Mouse (Mus musculus) liver, embryonic 14.5 days (tissue): ENCODE data around the gene Diaph2. TPM values are rescaled to one million over a fixed set of nuclear protein-coding genes. Genes with fewer than 3 reads are reported as not detected.

Experiments
- ATAC-seq: fragments of 200-750 bp; cut with Nextera tagmentation; 2 replicates; pipeline ENCODE4 v1.8.0; 2017; ENCODE audit warnings: moderate number of reproducible peaks, mild to moderate bottlenecking, moderate library complexity; ENCODE audit not compliant: insufficient read depth
- DNase-seq, 3 experiments: peaks; one replicate each; pipeline ENCODE4 v3.0.0-alpha.2; 2012 to 2013; ENCODE audit warnings: low read depth in 3 of 3, low spot score in 3 of 3
- H3K27ac ChIP-seq: fragments of 300-500 bp; sonication (generic); 2 replicates; pipeline ENCODE4 v1.5.1; 2014; ENCODE audit warnings: moderate library complexity, mild to moderate bottlenecking, control low read depth, inconsistent platforms
- H3K27me3 ChIP-seq: fragments of 300-500 bp; sonication (generic); 2 replicates; pipeline ENCODE4 v1.6.1; 2014; ENCODE audit warnings: mild to moderate bottlenecking, low read length, moderate library complexity; ENCODE audit not compliant: control insufficient read depth, insufficient read depth
- H3K36me3 ChIP-seq: fragments of 300-500 bp; sonication (generic); replicated peaks from 2 replicates; pipeline ENCODE4 v1.6.1; 2014; ENCODE audit warnings: low read depth; ENCODE audit not compliant: control insufficient read depth, insufficient read depth
- H3K4me1 ChIP-seq, 2 experiments: fragments of 200-500 bp in 1 of 2; fragments of 300-500 bp in 1 of 2; sonication (generic) in 1 of 2; replicated peaks; 2 replicates each; pipeline ENCODE4 v1.6.1; 2012 to 2014; ENCODE audit warnings: antibody characterized with exemption in 1 of 2, inconsistent platforms in 1 of 2, low read length in 1 of 2; ENCODE audit not compliant: control insufficient read depth in 2 of 2, insufficient read depth in 2 of 2
- H3K4me2 ChIP-seq: fragments of 300-500 bp; sonication (generic); 2 replicates; pipeline ENCODE4 v1.6.1; 2014; ENCODE audit warnings: low read depth, mild to moderate bottlenecking, control low read depth, moderate library complexity
- H3K4me3 ChIP-seq, 2 experiments: fragments of 200-500 bp in 1 of 2; fragments of 300-500 bp in 1 of 2; sonication (generic) in 1 of 2; 2 replicates each; pipeline ENCODE4 v1.5.1; 2012 to 2014; ENCODE audit warnings: low read depth in 2 of 2, low read length in 2 of 2, mild to moderate bottlenecking in 2 of 2, control low read depth in 1 of 2, inconsistent platforms in 1 of 2, moderate library complexity in 1 of 2; ENCODE audit not compliant: insufficient read depth in 1 of 2
- H3K9ac ChIP-seq: fragments of 300-500 bp; sonication (generic); replicated peaks from 2 replicates; pipeline ENCODE4 v1.6.1; 2014; ENCODE audit warnings: mild to moderate bottlenecking, control low read depth, moderate library complexity
- H3K9me3 ChIP-seq: fragments of 300-500 bp; sonication (generic); 2 replicates; pipeline ENCODE4 v1.6.1; 2016; ENCODE audit warnings: low read length, mixed read lengths; ENCODE audit not compliant: control insufficient read depth
- CTCF ChIP-seq: IDR thresholded peaks from 2 replicates; pipeline ENCODE4 v1.5.1; 2016; ENCODE audit warnings: antibody characterized with exemption, low read depth, control low read depth
- EP300 ChIP-seq: IDR thresholded peaks from 2 replicates; pipeline ENCODE4 v1.6.1; 2016; ENCODE audit warnings: antibody characterized with exemption, low read depth
- WGBS: fragments of 180-500 bp; shearing (Covaris S2); extraction: QIAGEN DNeasy Blood & Tissue Kit; methylation state at CpG from one replicate; pipeline ENCODE4 v1.1.7; 2014; ENCODE audit not compliant: insufficient replicate concordance; 5-methylcytosine and 5-hydroxymethylcytosine counted together
- polyA plus RNA-seq, 2 experiments: library from polyadenylated mRNA; depleted of rRNA in 1 of 2; stranded (reverse) in 1 of 2; unstranded in 1 of 2; fragments of >200 nt; fragmentation: Nextera tagmentation in 1 of 2; extraction: Ambion mirVana in 1 of 2; gene quantifications; 2 replicates each; pipeline versions ENCODE4 v1.2.1 to v1.2.3; 2012 to 2014

Diaph2 gene
- polyA plus RNA-seq, 2 experiments = 0.68 to 0.88 TPM

DNA sequence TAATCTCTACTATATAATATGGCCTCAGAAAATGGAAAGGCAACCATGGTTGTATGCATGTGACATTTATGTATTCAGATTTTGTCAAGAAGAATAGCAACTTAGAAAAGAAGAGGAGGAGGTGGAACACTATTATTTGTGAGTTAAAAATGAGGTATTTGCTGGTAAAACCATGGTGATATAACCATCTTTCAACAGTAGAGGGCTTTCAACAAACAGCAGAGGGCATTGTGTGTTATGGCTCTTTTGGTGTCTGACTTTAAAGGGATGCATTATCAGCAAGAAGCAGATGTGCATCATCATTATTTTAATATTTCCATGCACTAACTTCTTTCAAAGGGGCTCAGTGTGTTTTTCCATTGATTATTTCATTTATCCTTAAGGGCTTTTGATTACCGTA, 731.3 kb downstream of the Diaph2 start:
- Histone ChIP-seq H3K4me2 (no peak overlapping the region), H3K9me3 (no peaks in the 10 kb centered on the region), H3K27ac (no peak overlapping the region), H3K4me1 (no peaks in the 10 kb centered on the region), H3K36me3 (no peaks in the 10 kb centered on the region), H3K27me3 (no peaks in the 10 kb centered on the region), H3K9ac (no peak overlapping the region), H3K4me3 (no peak overlapping the region)
- DNase-seq (no peak), ATAC-seq (no peak)
- TF ChIP-seq EP300 (no peak), CTCF (no peak)
- 76% methylated on average over 1 of the region's 1 CpGs for WGBS

DNA sequence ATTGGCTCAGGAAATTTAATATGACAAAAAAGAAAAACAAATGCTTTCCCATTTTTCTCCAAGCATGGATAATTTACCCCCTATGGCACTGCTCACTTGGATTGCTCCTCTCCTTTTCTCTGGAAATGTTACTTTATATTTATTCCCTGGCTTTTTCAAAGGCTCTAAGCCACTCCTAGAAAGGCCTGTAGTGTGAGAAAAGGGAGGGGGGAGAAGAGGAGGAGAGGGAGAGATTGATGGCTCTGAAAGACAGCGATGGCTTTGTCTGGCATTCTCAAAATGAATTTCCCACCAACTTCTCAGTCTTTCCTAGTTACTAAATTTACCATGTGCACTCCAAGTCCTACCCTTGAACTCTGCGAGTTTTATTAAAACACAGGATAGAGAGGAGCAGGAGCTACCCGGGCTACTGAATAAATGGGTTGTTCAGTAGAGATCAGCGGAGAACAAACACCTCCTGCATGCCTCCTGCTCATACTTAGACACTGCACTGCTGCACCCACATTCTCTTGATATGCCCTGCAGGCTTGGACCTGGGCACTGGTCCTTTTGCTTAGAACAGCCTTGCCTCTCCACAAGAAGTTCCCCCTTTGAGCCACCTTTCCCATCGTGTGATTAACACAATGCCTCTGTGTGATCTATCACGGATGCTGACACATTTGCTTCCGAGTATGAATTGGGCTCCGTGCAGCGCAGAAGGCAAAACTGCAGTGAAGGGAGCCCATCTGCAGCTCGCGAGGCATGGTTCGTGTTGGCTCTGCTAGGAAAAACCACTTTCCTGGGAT, 753.3 kb downstream of the Diaph2 start:
- DNase-seq (no peak), ATAC-seq (no peak)
- Histone ChIP-seq H3K36me3 (no peaks in the 10 kb centered on the region), H3K27ac (no peak overlapping the region), H3K4me1 (no peaks in the 10 kb centered on the region), H3K4me3 (no peak overlapping the region), H3K9me3 (no peaks in the 10 kb centered on the region), H3K27me3 (no peaks in the 10 kb centered on the region), H3K9ac (no peak overlapping the region), H3K4me2 (no peak overlapping the region)
- WGBS = 61% methylated on average over 12 of the region's 12 CpGs
- TF ChIP-seq CTCF (no peak), EP300 (no peak)

DNA sequence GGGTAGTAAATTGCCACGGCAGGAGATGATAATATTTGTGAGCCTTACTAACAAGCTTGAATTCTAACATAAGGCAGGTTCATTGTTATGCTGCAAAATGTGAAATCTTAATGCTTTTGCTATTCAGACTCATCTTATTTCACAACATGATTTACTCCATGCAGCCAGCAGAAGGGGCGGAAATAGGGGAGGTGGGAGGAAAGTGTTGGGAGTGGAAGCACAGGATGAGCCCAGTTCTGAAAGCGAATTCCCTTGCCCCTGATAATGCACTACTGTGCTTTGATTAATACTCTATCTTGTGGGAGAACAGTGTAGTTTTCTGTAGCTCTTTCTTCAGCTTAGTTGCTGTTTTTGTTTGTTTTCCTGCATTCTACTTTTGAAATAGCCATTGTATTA, 753.9 kb downstream of the Diaph2 start:
- no peak for ATAC-seq
- H3K36me3 ChIP-seq = no peaks in the 10 kb centered on the region
- H3K9ac ChIP-seq = no peak overlapping the region
- TF ChIP-seq EP300 (no peak), CTCF (no peak)
- no peak for DNase-seq
- 54% methylated on average over 3 of the region's 3 CpGs for WGBS
- H3K4me3 ChIP-seq = no peak overlapping the region
- H3K9me3 ChIP-seq = no peaks in the 10 kb centered on the region
- no peaks in the 10 kb centered on the region for H3K4me1 ChIP-seq
- no peak overlapping the region for H3K4me2 ChIP-seq
- H3K27me3 ChIP-seq = no peaks in the 10 kb centered on the region
- no peak overlapping the region for H3K27ac ChIP-seq

DNA sequence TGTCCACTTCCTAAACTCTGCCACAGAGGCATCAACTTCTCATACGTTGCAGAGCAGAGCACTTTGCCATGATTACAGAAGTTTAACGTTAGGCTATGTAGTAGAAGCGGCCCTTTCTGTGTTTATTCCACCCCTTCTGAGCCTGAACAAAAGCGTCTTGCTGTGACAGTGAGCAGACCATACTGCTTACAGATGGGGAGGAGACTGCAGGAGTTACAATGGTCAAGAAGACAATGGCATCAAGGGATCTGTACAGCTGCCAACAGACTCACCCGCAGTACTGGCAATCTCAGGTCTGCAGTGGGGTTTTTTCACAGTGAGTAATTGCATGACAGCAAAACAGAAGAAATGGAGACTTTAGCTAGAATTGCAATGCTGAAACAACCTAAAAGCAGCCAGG, 756.1 kb downstream of the Diaph2 start:
- Histone ChIP-seq H3K9ac (no peak overlapping the region), H3K4me1 (no peaks in the 10 kb centered on the region), H3K27ac (no peak overlapping the region), H3K36me3 (no peaks in the 10 kb centered on the region), H3K9me3 (no peaks in the 10 kb centered on the region), H3K4me3 (no peak overlapping the region), H3K4me2 (no peak overlapping the region), H3K27me3 (no peaks in the 10 kb centered on the region)
- TF ChIP-seq EP300 (no peak), CTCF (no peak)
- no peak for DNase-seq
- 39% methylated on average over 5 of the region's 5 CpGs for WGBS
- no peak for ATAC-seq
